Mouse (Mus musculus): ENCODE measurements around the gene Comp.

GRCm38 (mm10) chr8:70375212-70375859 is 2.0 kb downstream of the Comp start:
- TF ChIP-seq CTCF (conservative IDR thresholded peaks at IDR 0.05; ENCODE audit: low read length) (no peak), POU5F1 (IDR thresholded peaks at IDR 0.05; ENCODE audit: borderline replicate concordance, low read length) (no peak), NANOG (IDR thresholded peaks at IDR 0.05; ENCODE audit: borderline replicate concordance, low read length) (no peak)
